8 mouse cellular contexts compared by ENCODE assay signal in genomic region chr6:113193765-113194460, GRCm38 (mm10). TPM values are rescaled to one million over a fixed set of nuclear protein-coding genes. Genes with fewer than 3 reads are reported as not detected.
DNase-seq lines count a peak whose midpoint lies in the region; ATAC-seq and TF ChIP-seq lines count a peak whose summit lies in the region.

No protein-coding gene starts in this region.

- 4% methylated on average over 45 of the region's 46 CpGs for WGBS in hindbrain, embryonic 14.5 days
- WGBS in lung, embryonic 14.5 days: 3% methylated on average over 46 of the region's 46 CpGs

- H3K9me3 ChIP-seq in hindbrain, embryonic 14.5 days (ENCODE audit: control insufficient read depth, low read length): no peaks in the 10 kb centered on the region
- no peaks in the 10 kb centered on the region for H3K9me3 ChIP-seq in lung, embryonic 14.5 days (ENCODE audit: low read depth, low read length)

- peak; percentile 64 for ATAC-seq in hindbrain, embryonic 14.5 days (ENCODE audit: low FRiP score)
- ATAC-seq in lung, embryonic 14.5 days (ENCODE audit: insufficient read depth): 0 out of 2 replicates have a peak, but pooled peaks have one; percentile 38
- ATAC-seq in inflammation-experienced regulatory T-cells, adult 6 months: no peak

- no peaks in the 10 kb centered on the region for H3K27me3 ChIP-seq in hindbrain, embryonic 14.5 days (ENCODE audit: control insufficient read depth, insufficient read depth, low read length)
- peaks cover 34% of the 10 kb centered on the region for H3K27me3 ChIP-seq in lung, embryonic 14.5 days (ENCODE audit: insufficient read depth, low read length)

- H3K4me3 ChIP-seq in hindbrain, embryonic 14.5 days (replicated peaks; ENCODE audit: low read length): peak overlapping the region; percentile 82
- peak overlapping the region; percentile 11; the same call in 1 of the 2 replicates for H3K4me3 ChIP-seq in lung, embryonic 14.5 days (ENCODE audit: low read depth, low read length)

- peak overlapping the region; percentile 81 for H3K27ac ChIP-seq in hindbrain, embryonic 14.5 days
- H3K27ac ChIP-seq in lung, embryonic 14.5 days (ENCODE audit: low read depth): no peak overlapping the region

- DNase-seq in layer of hippocampus, postnatal 10 days (ENCODE audit: low spot score in 2 of 2): peak; percentile 21 to 53
- DNase-seq in layer of hippocampus, postnatal 36 days: no peak
- peak; percentile 76 for DNase-seq in ZHBTc4 (ENCODE audit: low read depth, low spot score)
- DNase-seq in embryo, embryonic 9.5 days (ENCODE audit: extremely low spot score): peak; percentile 60
- DNase-seq in hindbrain, embryonic 14.5 days (ENCODE audit: low spot score): peak; percentile 37
- DNase-seq in lung, embryonic 14.5 days: peak; percentile 80
- DNase-seq in retina, embryonic 14.5 days (ENCODE audit: low spot score): peak; percentile 63

- peaks cover 34% of the 10 kb centered on the region for H3K4me1 ChIP-seq in hindbrain, embryonic 14.5 days (replicated peaks; ENCODE audit: control insufficient read depth, insufficient read depth, low read length)
- H3K4me1 ChIP-seq in lung, embryonic 14.5 days (ENCODE audit: insufficient read depth): no peaks in the 10 kb centered on the region

- TF ChIP-seq CTCF in lung, embryonic 14.5 days (IDR thresholded peaks at IDR 0.05; ENCODE audit: low read depth): no peak

- H3K36me3 ChIP-seq in hindbrain, embryonic 14.5 days (replicated peaks; ENCODE audit: control insufficient read depth, insufficient read depth): peaks cover 12% of the 10 kb centered on the region
- H3K36me3 ChIP-seq in lung, embryonic 14.5 days (ENCODE audit: insufficient read depth): no peaks in the 10 kb centered on the region

- H3K4me2 ChIP-seq in hindbrain, embryonic 14.5 days (replicated peaks): peak overlapping the region; percentile 94
- peak overlapping the region; percentile 71 for H3K4me2 ChIP-seq in lung, embryonic 14.5 days

- peak overlapping the region; percentile 88 for H3K9ac ChIP-seq in hindbrain, embryonic 14.5 days
- H3K9ac ChIP-seq in lung, embryonic 14.5 days: no peak overlapping the region

RNA-seq across cellular contexts. Expression of gene Lhfpl4, which starts 1.3 kb away (rescaled TPM):
- total RNA-seq in layer of hippocampus, postnatal 10 days (2021): 10 to 100 TPM; 93.2 to 95.1 TPM
- 10 to 100 TPM; 75.6 to 78.2 TPM for total RNA-seq in layer of hippocampus, postnatal 36 days (2021)
- 19.9 and 21.1 TPM in 2 replicates for polyA plus RNA-seq in hindbrain, embryonic 14.5 days (2014; fragmentation: Nextera tagmentation; extraction: Ambion mirVana)
- polyA plus RNA-seq in lung, embryonic 14.5 days (2014; fragmentation: Nextera tagmentation; extraction: Ambion mirVana): 0.61 and 0.80 TPM in 2 replicates
- under 1 TPM in 2 of 3 experiments, not detected in 1; 0.84 to 0.95 TPM for polyA plus RNA-seq in inflammation-experienced regulatory T-cells, adult 6 months (2017; shearing (Covaris generic))

RNA-seq across cellular contexts. Expression of gene Mtmr14, which starts 43.7 kb away (rescaled TPM):
- total RNA-seq in layer of hippocampus, postnatal 10 days (2021): 10 to 100 TPM; 18.1 to 20.6 TPM
- 10 to 100 TPM; 12.6 to 14.5 TPM for total RNA-seq in layer of hippocampus, postnatal 36 days (2021)
- 36.3 and 36.7 TPM in 2 replicates for polyA plus RNA-seq in hindbrain, embryonic 14.5 days (2014; fragmentation: Nextera tagmentation; extraction: Ambion mirVana)
- polyA plus RNA-seq in lung, embryonic 14.5 days (2014; fragmentation: Nextera tagmentation; extraction: Ambion mirVana): 41.1 and 47.0 TPM in 2 replicates
- polyA plus RNA-seq in inflammation-experienced regulatory T-cells, adult 6 months (2017; shearing (Covaris generic)): 10 to 100 TPM; 12.0 to 18.4 (median 16.2) TPM

Comparison
In these comparisons a context has a peak if more than half of its experiments do, and no peak if none do; other contexts are left out.
1. DNase-seq: peak in layer of hippocampus, postnatal 10 days (2 of 2), ZHBTc4 (single experiment), embryo, embryonic 9.5 days (single experiment), hindbrain, embryonic 14.5 days (single experiment), lung, embryonic 14.5 days (single experiment) and retina, embryonic 14.5 days (single experiment); none in layer of hippocampus, postnatal 36 days (0 of 2).
2. RNA of gene Lhfpl4, which starts 1.3 kb away (polyA plus RNA-seq): 19.9 to 21.1 TPM in hindbrain, embryonic 14.5 days; 0.84 to 0.95 TPM in inflammation-experienced regulatory T-cells, adult 6 months and 0.61 to 0.80 TPM in lung, embryonic 14.5 days; every median in the first group is over 10 times any median in the second.